Mouse (Mus musculus): ENCODE measurements around the gene Gsk3a. TPM values are rescaled to one million over a fixed set of nuclear protein-coding genes. Genes with fewer than 3 reads are reported as not detected.

Gsk3a gene
- 122 and 132 TPM in 2 replicates for total RNA-seq (2015; ENCODE audit: low replicate concordance)
- total RNA-seq (2017; ENCODE audit: low replicate concordance) = 53.0 and 74.3 TPM in 2 replicates

- ATAC-seq (replicated peaks; ENCODE audit: low FRiP score, poor library complexity, severe bottlenecking) = peak; percentile 73
Measured at GRCm38 (mm10) chr7:25237249-25238014, at the start of gene Gsk3a. Gsk3a (minus strand) TSS chr7:25237851.

GRCm38 (mm10) chr7:25286989-25287388 is 49.3 kb upstream of the Gsk3a start:
- ATAC-seq (replicated peaks; ENCODE audit: low FRiP score, poor library complexity, severe bottlenecking) = no peak

- no peak for ATAC-seq (replicated peaks; ENCODE audit: low FRiP score, poor library complexity, severe bottlenecking)
Measured at GRCm38 (mm10) chr7:25285511-25286238, 48.0 kb upstream of the Gsk3a start.

- no peak for ATAC-seq (replicated peaks; ENCODE audit: low FRiP score, poor library complexity, severe bottlenecking)
Measured at GRCm38 (mm10) chr7:25284766-25285165, 47.1 kb upstream of the Gsk3a start.

DNA sequence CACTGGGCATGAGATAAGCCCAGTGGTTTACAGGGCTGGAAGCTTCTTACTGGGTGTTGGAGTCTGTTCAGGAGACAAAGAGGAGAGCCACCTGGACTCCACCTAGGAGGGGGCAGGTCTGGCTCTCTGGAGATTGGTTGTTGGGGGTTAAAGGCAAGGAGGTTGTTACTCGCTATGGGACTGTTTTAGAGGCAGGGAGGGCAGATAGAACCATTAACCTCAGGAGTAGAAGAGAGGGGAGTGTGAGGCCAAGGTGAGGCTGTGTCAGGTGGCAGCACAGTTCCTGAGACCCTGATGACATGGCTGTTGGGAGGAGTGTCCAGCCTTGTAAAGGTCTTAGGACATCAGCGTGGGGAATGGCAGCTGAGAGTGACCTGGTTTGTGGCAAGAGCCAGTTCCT is 46.5 kb upstream of the Gsk3a start:
- no peak for ATAC-seq (replicated peaks; ENCODE audit: low FRiP score, poor library complexity, severe bottlenecking)

DNA sequence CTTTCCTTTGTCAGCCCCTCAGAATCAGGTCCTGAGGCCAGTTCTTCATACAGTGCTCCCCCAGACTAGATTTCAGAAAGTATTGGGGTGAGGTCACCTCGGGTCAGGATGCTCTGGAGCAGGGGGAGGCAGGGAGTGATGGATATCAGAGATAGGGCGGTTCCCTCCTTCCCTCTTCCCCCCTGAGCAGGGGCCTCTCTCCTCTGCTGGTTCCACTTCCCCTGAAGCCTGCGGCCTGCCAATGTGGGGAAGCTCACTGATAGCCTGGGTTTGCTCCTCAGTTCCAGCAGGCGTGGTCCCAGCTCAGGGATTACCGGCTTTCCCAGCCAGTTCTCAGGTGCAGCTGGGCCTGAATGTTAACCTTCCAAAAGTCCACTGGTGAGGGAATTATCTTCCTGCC is 46.0 kb upstream of the Gsk3a start:
- ATAC-seq (replicated peaks; ENCODE audit: low FRiP score, poor library complexity, severe bottlenecking) = no peak

- ATAC-seq (replicated peaks; ENCODE audit: low FRiP score, poor library complexity, severe bottlenecking) = no peak
Measured at GRCm38 (mm10) chr7:25282731-25283211, 45.1 kb upstream of the Gsk3a start.

- ATAC-seq (replicated peaks; ENCODE audit: low FRiP score, poor library complexity, severe bottlenecking) = peak; percentile 75
Measured at GRCm38 (mm10) chr7:25281734-25282601, 44.3 kb upstream of the Gsk3a start.

- ATAC-seq (replicated peaks; ENCODE audit: low FRiP score, poor library complexity, severe bottlenecking) = peak; percentile 56
Measured at GRCm38 (mm10) chr7:25281166-25281733, 43.6 kb upstream of the Gsk3a start.

- no peak for ATAC-seq (replicated peaks; ENCODE audit: low FRiP score, poor library complexity, severe bottlenecking)
Measured at GRCm38 (mm10) chr7:25279861-25280791, 42.5 kb upstream of the Gsk3a start.

GRCm38 (mm10) chr7:25279076-25279860 is 41.6 kb upstream of the Gsk3a start:
- ATAC-seq (replicated peaks; ENCODE audit: low FRiP score, poor library complexity, severe bottlenecking) = 0 out of 2 replicates have a peak, but pooled peaks have one; percentile 12

DNA sequence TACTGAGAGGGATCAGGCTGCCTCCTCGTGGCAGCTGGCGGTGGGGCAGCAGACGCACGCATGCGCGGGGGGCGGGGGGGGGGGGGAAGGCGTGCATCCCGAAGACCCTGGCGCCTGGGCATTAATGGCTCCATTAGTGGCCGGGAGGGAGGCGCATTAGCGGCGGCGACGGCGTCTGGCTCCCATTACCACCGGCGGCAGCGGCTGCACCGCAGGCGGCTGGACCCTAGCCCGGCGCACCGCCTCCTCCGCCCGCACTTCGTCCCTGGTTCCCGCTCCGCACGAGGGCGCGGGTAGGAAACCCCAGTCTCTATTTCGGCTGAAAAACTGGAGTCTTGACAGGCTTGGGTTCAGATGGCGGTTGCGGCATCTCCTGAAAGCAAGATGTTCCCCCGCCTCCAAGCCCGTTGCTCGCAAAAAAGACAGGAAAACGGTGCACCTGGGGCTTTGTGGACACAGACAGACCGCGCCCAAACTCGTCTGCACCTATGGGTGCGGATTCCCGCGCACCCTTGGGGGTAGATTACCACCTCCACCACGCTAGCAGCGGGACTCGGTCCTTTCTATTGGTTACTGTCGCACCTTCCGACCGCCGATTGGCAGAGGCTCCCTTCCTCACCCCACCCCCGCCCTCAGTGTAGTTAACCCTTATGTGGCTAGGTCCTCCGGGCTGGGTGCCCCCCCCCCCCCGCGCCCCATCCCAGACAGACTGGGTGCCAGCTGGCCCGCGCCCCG is 40.9 kb upstream of the Gsk3a start:
- peak; percentile 55 for ATAC-seq (replicated peaks; ENCODE audit: low FRiP score, poor library complexity, severe bottlenecking)

DNA sequence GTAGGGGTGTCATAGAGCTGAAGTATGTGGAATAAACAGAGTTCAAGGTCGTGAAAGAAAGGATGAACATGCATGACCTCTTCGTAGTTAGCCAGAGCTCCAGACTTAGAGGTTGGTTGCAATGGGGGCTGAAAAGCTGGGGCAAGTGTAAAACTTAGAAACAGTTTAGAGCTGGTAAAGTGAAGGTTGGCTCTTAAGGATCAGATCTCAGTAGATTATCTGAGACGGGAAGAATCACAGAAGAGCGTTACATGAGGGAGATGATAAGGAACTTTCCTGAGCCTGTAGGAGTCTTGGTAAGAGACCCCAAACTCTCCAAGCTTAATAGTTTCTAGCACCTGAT is 40.3 kb upstream of the Gsk3a start:
- ATAC-seq (replicated peaks; ENCODE audit: low FRiP score, poor library complexity, severe bottlenecking) = no peak

- ATAC-seq (replicated peaks; ENCODE audit: low FRiP score, poor library complexity, severe bottlenecking) = no peak
Measured at GRCm38 (mm10) chr7:25277405-25277804, 39.8 kb upstream of the Gsk3a start.

GRCm38 (mm10) chr7:25275555-25276298 is 38.1 kb upstream of the Gsk3a start:
- no peak for ATAC-seq (replicated peaks; ENCODE audit: low FRiP score, poor library complexity, severe bottlenecking)

GRCm38 (mm10) chr7:25274996-25275395 is 37.3 kb upstream of the Gsk3a start:
- no peak for ATAC-seq (replicated peaks; ENCODE audit: low FRiP score, poor library complexity, severe bottlenecking)

DNA sequence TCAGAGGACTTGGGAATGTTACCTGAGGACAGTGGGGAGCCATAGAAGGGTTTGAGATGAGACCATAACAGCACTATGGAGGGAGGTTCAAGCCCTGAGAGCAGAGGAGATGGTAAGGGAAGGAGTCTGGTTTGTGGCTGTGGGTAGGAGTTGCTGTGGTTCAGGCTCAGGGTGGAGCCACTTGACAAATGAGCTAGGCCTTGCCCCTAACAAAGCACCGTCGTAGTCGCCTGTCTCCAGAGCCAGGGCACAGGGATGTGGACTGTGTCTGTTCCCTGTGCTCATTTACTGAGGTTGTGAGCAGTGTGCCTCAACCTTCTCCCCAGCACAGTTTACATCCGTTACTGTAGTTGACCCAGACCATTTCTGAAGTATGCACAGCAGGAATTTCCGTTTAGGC is 36.9 kb upstream of the Gsk3a start:
- no peak for ATAC-seq (replicated peaks; ENCODE audit: low FRiP score, poor library complexity, severe bottlenecking)

All from erythroid progenitor cell, adult 5-6 weeks (primary cell).